Mouse (Mus musculus) heart, adult 2 months (tissue): ENCODE measurements at regions not wholly inside any gene's neighbourhood (a gene's known extent, or its start where the extent isn't known, plus 50 kb on each side); places are given as distances from the start of the nearest gene placed in this dataset.

Experiments
- CTCF ChIP-seq: fragments of 200-600 bp; IDR thresholded peaks from 2 replicates; pipeline ENCODE4 v1.8.1; 2022; ENCODE audit warnings: antibody characterized with exemption, mild to moderate bottlenecking, moderate library complexity
- EP300 ChIP-seq: fragments of 200-500 bp; IDR thresholded peaks from 2 replicates; pipeline ENCODE4 v1.6.1; 2011; ENCODE audit warnings: low read depth, low read length, control low read depth; ENCODE audit not compliant: insufficient read depth
- POLR2A ChIP-seq: fragments of 200-500 bp; IDR thresholded peaks from 2 replicates; pipeline ENCODE4 v1.6.1; 2011; ENCODE audit warnings: mild to moderate bottlenecking, low read depth, low read length, control low read depth; ENCODE audit not compliant: insufficient read depth

DNA sequence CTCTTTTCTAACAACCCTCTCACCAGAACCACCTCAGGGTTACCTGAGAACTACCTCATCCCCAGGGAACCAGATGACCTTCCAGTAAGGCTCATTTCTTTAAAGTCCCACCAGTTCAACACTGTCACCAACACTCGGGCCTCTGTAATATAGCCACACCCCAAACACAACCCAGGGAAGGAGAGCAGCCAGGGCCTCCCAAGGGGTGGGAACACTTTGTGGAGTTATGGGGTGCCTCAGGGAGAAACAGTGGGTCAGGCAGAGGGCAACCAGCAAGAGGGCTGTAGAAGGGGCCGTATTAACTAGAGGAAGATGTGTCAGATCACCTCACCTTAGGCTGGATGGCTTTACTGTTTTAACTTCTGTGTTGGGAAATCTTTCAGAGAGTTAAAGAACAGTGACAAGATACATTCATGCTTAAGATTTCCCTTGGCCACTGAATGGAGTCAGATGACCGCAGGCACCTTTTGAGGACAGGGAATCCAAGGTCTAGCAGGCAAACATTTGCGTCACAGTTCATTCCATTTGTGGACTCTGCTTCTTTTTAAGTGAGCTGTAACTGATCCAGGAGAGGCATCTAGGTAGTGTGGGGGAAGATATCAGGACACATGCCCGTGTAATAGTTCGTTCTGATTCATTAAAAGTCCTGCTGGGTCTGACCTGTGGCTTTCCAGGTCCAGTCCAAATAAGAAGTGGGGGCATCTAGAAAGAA, 67.9 kb upstream of the Slc35c1 start:
- TF ChIP-seq CTCF (no peak), POLR2A (no peak), EP300 (no peak)
